28 mouse cellular contexts compared by ENCODE assay signal in the genomic region with DNA sequence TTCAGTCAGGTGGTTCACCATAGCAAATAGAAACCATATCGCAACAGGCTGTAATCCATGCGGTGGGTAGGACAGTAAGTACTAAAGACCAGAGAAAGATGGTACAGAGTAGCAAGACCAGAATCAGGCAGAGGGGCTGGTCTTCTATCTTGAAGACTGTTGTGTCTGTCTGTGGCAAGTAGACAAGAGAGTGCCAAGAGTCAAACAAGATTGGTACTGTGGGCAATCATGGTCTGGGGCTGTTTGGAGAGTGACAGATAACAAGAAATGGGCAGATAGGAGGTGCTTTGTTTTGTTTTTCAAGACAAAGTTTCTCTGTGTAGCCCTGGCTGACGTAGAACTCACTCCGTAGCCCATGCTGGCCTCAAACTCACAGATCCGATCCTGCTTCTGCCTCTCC. TPM values are rescaled to one million over a fixed set of nuclear protein-coding genes. Genes with fewer than 3 reads are reported as not detected.
DNase-seq lines count a peak whose midpoint lies in the region; ATAC-seq and TF ChIP-seq lines count a peak whose summit lies in the region.
"Had no signal": no experiment of that assay in that cellular context is flagged by ENCODE, and none has a peak within 500 bp of the region (broad histone marks: within the 10 kb centered on the region; RNA-seq: fewer than 3 reads in every experiment).

No protein-coding gene starts in this region.

- DNase-seq in liver, embryonic 14.5 days (ENCODE audit: low read depth in 3 of 3, low spot score in 3 of 3), result no peak
- no peak for DNase-seq in liver
- DNase-seq in spleen, postnatal 36 days (ENCODE audit: low spot score in 2 of 2), result no peak
- DNase-seq in heart, postnatal 36 days, result no peak
- DNase-seq: adrenal gland, adult 2 months; adrenal gland, postnatal 10 days; adrenal gland, postnatal 25 days; B cell, adult 2 months; cerebellum, adult 11-12 months; cerebellum, adult 2 months; cerebellum, adult 9-10 months; cerebellum, postnatal 10 days; cerebellum, postnatal 25 days; embryo, embryonic 11 days had no signal

- no peaks in the 10 kb centered on the region for H3K9me3 ChIP-seq in liver, embryonic 14.5 days (ENCODE audit: control insufficient read depth, low read length)
- H3K9me3 ChIP-seq: embryonic facial prominence, embryonic 13.5 days; embryonic facial prominence, embryonic 15.5 days; forebrain, embryonic 10.5 days; forebrain, embryonic 12.5 days; G1E had no signal

- ATAC-seq in liver, embryonic 14.5 days (ENCODE audit: insufficient read depth), result no peak
- peak; percentile 62 for ATAC-seq in megakaryocyte progenitor cell, adult 5-6 weeks (replicated peaks; ENCODE audit: poor library complexity)
- ATAC-seq: CD4-positive, CD25-positive, alpha-beta regulatory T cell, adult 4 months; forebrain, embryonic 14.5 days; forebrain, embryonic 16.5 days had no signal

- no peaks in the 10 kb centered on the region for H3K36me3 ChIP-seq in liver, embryonic 14.5 days (replicated peaks; ENCODE audit: control insufficient read depth, insufficient read depth, low read depth)
- H3K36me3 ChIP-seq: embryonic facial prominence, embryonic 13.5 days; embryonic facial prominence, embryonic 15.5 days had no signal

- TF ChIP-seq CTCF in liver, embryonic 14.5 days (IDR thresholded peaks at IDR 0.05; ENCODE audit: low read depth), result no peak

- H3K27me3 ChIP-seq in liver, embryonic 14.5 days (ENCODE audit: control insufficient read depth, insufficient read depth, low read length), result no peaks in the 10 kb centered on the region
- H3K27me3 ChIP-seq: CH12.LX; embryonic facial prominence, embryonic 13.5 days; embryonic facial prominence, embryonic 15.5 days; forebrain, embryonic 12.5 days had no signal

- intact Hi-C loops in heart, postnatal 36 days (cut with DNase I), result no loop called here

- no peak overlapping the region for H3K9ac ChIP-seq in liver, embryonic 14.5 days (replicated peaks)
- H3K9ac ChIP-seq: embryonic facial prominence, embryonic 13.5 days; embryonic facial prominence, embryonic 15.5 days; forebrain, embryonic 12.5 days had no signal

- no peak overlapping the region for H3K4me3 ChIP-seq in liver, embryonic 14.5 days (ENCODE audit: insufficient read depth in 1 of 2, low read depth in 2 of 2, low read length in 2 of 2)
- H3K4me3 ChIP-seq: embryonic facial prominence, embryonic 13.5 days; embryonic facial prominence, embryonic 15.5 days; erythroblast, embryonic 14.5 days; forebrain, embryonic 10.5 days; forebrain, embryonic 12.5 days had no signal

- H3K4me1 ChIP-seq in liver, embryonic 14.5 days (replicated peaks; ENCODE audit: control insufficient read depth in 2 of 2, insufficient read depth in 2 of 2, low read length in 1 of 2), result peaks cover 7 to 8% of the 10 kb centered on the region in 2 experiments; a peak in 3 of 4 replicates

- peak; percentile 3; the same call in 1 of the 2 replicates for TF ChIP-seq EP300 in liver, embryonic 14.5 days (IDR thresholded peaks at IDR 0.05; ENCODE audit: low read depth)

- no peak overlapping the region for H3K27ac ChIP-seq in liver, embryonic 14.5 days
- H3K27ac ChIP-seq: embryonic facial prominence, embryonic 13.5 days; embryonic facial prominence, embryonic 15.5 days; forebrain, embryonic 10.5 days; forebrain, embryonic 12.5 days had no signal

- WGBS in liver, embryonic 14.5 days (ENCODE audit: insufficient replicate concordance), result 45% methylated on average over 5 of the region's 5 CpGs

- no peak overlapping the region for H3K4me2 ChIP-seq in liver, embryonic 14.5 days (ENCODE audit: low read depth)
- H3K4me2 ChIP-seq: embryonic facial prominence, embryonic 13.5 days; embryonic facial prominence, embryonic 15.5 days; forebrain, embryonic 12.5 days had no signal

RNA-seq across cellular contexts. Expression of gene Pisd, which starts 3.9 kb away (rescaled TPM):
- polyA plus RNA-seq in liver, embryonic 14.5 days (2012; rRNA removed), result 19.0 and 21.7 TPM in 2 replicates
- 29.0 and 33.8 TPM in 2 replicates for polyA plus RNA-seq in liver, embryonic 14.5 days (2014; fragmentation: Nextera tagmentation; extraction: Ambion mirVana)
- total RNA-seq in megakaryocyte progenitor cell, adult 5-6 weeks (2015), result 32.3 and 33.8 TPM in 2 replicates
- 34.5 and 38.9 TPM in 2 replicates for total RNA-seq in megakaryocyte progenitor cell, adult 5-6 weeks (2017)
- total RNA-seq in heart, postnatal 36 days (2021), result 10 to 100 TPM; 28.5 to 29.1 TPM

RNA-seq across cellular contexts. Expression of gene Gm20671, which starts 45.3 kb away (rescaled TPM):
- 0.56 and 1.5 TPM in 2 replicates for polyA plus RNA-seq in liver, embryonic 14.5 days (2012; rRNA removed)
- not detected in 2 replicates for polyA plus RNA-seq in liver, embryonic 14.5 days (2014; fragmentation: Nextera tagmentation; extraction: Ambion mirVana)
- total RNA-seq in megakaryocyte progenitor cell, adult 5-6 weeks (2015), result not detected in 2 replicates
- total RNA-seq in megakaryocyte progenitor cell, adult 5-6 weeks (2017), result 3.9 and 6.6 TPM in 2 replicates
- total RNA-seq in heart, postnatal 36 days (2021), result 1 to 10 TPM; 1.3 to 1.5 TPM
- total RNA-seq: adrenal gland, postnatal 10 days; adrenal gland, postnatal 25 days; adrenal gland, postnatal 4 days; common myeloid progenitor, adult 5-6 weeks had no signal
- polyA plus RNA-seq: CD4-positive, CD25-positive, alpha-beta regulatory T cell, adult 4 months; embryonic facial prominence, embryonic 11.5 days; embryonic facial prominence, embryonic 13.5 days; embryonic facial prominence, embryonic 15.5 days; forebrain, embryonic 10.5 days; forebrain, embryonic 12.5 days; forebrain, embryonic 14.5 days; forebrain, embryonic 16.5 days had no signal
